Mouse (Mus musculus) C2C12 (cell line): ENCODE data around the gene Krt79.

Source experiments
- CTCF ChIP-seq: IDR thresholded peaks from one replicate; pipeline ENCODE4 v1.5.1; 2011; ENCODE audit not compliant: control insufficient read depth, insufficient read depth, insufficient read length
- MAX ChIP-seq: IDR thresholded peaks from one replicate; pipeline ENCODE4 v1.6.1; 2011; ENCODE audit warnings: mild to moderate bottlenecking, control low read depth
- MYOD1 ChIP-seq: IDR thresholded peaks from one replicate; pipeline ENCODE4 v1.6.1; 2011; ENCODE audit warnings: low read depth; ENCODE audit not compliant: control insufficient read depth, insufficient read length
- MYOG ChIP-seq: IDR thresholded peaks from one replicate; pipeline ENCODE4 v1.6.1; 2011; ENCODE audit not compliant: control insufficient read depth, insufficient read length; ENCODE audit errors: extremely low read depth
- USF1 ChIP-seq: IDR thresholded peaks from one replicate; pipeline ENCODE4 v1.6.1; 2011; ENCODE audit warnings: low read depth, mild to moderate bottlenecking, control low read depth, moderate library complexity

DNA sequence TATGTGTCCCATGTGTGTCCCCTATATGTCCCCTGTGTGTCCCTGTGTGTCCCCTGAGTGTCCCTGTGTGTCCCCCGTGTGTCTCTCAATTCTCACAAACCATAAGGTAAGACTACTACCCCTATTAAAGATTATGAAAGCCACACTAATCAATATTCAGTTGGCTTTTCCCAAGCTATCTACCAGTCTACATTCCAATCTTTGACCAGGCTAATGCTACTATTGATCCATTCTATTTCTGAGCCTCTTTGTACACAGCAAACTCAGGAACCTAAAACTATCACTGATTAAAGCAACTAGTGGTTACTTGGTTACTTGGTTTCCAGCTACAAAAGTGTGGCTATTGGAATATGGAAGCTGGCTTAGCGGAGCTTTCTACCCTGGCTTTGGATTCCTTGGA, 17.8 kb downstream of the Krt79 start:
- TF ChIP-seq MYOD1 (no peak), CTCF (no peak), USF1 (no peak), MAX (no peak), MYOG (no peak)
